Mouse (Mus musculus) erythroblast, embryonic 14.5 days (primary cell): ENCODE data around the gene Dnah17.

Experiments
- GATA1 ChIP-seq: IDR thresholded peaks from 2 replicates; pipeline ENCODE4 v1.6.1; 2012; ENCODE audit warnings: low read length, inconsistent platforms, mixed read lengths
- TAL1 ChIP-seq: IDR thresholded peaks from 3 replicates; pipeline ENCODE4 v1.6.1; 2012; ENCODE audit warnings: low read length, inconsistent platforms, mixed read lengths

DNA sequence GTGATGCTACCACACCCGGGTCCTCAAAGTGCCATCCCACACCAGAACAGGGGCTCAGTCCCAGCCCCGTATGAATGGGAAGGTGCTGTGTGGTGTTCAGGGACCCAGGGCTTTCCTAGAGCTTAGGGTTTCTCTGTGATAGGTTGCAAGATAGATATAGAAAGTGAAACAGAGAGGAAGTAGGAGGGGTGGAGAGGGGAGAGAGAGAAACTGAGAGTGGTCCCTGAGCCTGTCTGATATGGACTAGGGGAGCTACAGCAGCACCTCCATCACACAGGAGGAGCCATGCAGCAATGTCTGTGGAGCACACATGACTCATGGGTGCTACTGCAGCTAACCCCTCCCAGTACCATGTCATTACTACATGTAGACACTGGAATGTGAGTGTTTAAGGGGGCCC is 622 bp downstream of the Dnah17 start:
- TF ChIP-seq GATA1 (no peak), TAL1 (no peak)
